Mouse (Mus musculus) CH12.LX (cell line): ENCODE measurements around the gene Smim14.

Source experiments
- CTCF ChIP-seq, 2 experiments: IDR thresholded peaks in 1 of 2; conservative IDR thresholded peaks in 1 of 2; 2 replicates each; pipeline ENCODE4 v1.5.1; 2011 to 2012; ENCODE audit warnings: low read depth in 2 of 2, low read length in 2 of 2, improper control_type of control experiment in 1 of 2, inconsistent platforms in 1 of 2, mild to moderate bottlenecking in 1 of 2, moderate library complexity in 1 of 2
- HCFC1 ChIP-seq: IDR thresholded peaks from 2 replicates; pipeline ENCODE4 v1.6.1; 2012; ENCODE audit warnings: low read depth, mild to moderate bottlenecking, inconsistent platforms, low read length, improper control_type of control experiment
- MEF2A ChIP-seq: IDR thresholded peaks from 2 replicates; pipeline ENCODE4 v1.6.1; 2014; ENCODE audit warnings: low read depth, mild to moderate bottlenecking, inconsistent platforms, low read length, improper control_type of control experiment, borderline replicate concordance
- NRF1 ChIP-seq: IDR thresholded peaks from 2 replicates; pipeline ENCODE4 v1.6.1; 2014; ENCODE audit warnings: low read depth, mild to moderate bottlenecking, inconsistent platforms, low read length, improper control_type of control experiment, moderate library complexity
- POLR2A ChIP-seq: IDR thresholded peaks from 2 replicates; pipeline ENCODE4 v1.6.1; 2011; ENCODE audit warnings: low read depth, mild to moderate bottlenecking, improper control_type of control experiment, low read length
- SMC3 ChIP-seq: IDR thresholded peaks from 2 replicates; pipeline ENCODE4 v1.6.1; 2011; ENCODE audit warnings: low read depth, low read length, improper control_type of control experiment
- USF1 ChIP-seq: IDR thresholded peaks from 2 replicates; pipeline ENCODE4 v1.6.1; 2014; ENCODE audit warnings: low read depth, mild to moderate bottlenecking, inconsistent platforms, low read length, improper control_type of control experiment

DNA sequence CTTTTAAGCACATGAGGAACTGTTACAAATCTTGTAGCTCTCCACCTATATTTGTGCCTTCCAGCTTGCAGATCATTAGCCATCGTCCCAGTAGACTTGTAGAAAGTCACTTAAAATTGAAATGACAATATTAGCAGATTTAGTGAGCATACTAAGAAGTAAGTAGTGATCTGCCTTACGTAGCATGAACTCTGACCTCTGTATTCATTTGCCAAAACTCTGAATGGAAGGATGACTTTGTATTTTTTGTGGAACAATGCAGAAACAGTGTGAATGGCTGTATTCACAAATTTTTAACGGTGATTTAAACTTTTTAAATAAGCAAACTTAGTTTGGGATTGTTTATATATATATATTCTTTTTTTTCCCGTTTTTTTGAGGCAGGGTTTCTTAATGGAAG, 1.8 kb upstream of the Smim14 start:
- TF ChIP-seq USF1 (no peak), MEF2A (no peak), HCFC1 (no peak), POLR2A (no peak), SMC3 (no peak), NRF1 (no peak), CTCF (conservative IDR thresholded peaks at IDR 0.05 in 1 of 2, IDR thresholded peaks at IDR 0.05 in 1 of 2; ENCODE audit: low read depth in 2 of 2, low read length in 2 of 2) (no peak)
